Mouse (Mus musculus) liver, adult 2 months (tissue): ENCODE data around the gene Phkg1.

Experiments used
- CTCF ChIP-seq: fragments of 200-500 bp; IDR thresholded peaks from 2 replicates; pipeline ENCODE4 v1.5.1; 2011; ENCODE audit warnings: low read depth, low read length, control low read depth
- POLR2A ChIP-seq: fragments of 200-500 bp; IDR thresholded peaks from 2 replicates; pipeline ENCODE4 v1.6.1; 2011; ENCODE audit warnings: low read length, control low read depth; ENCODE audit not compliant: insufficient read depth; ENCODE audit errors: extremely low read depth

DNA sequence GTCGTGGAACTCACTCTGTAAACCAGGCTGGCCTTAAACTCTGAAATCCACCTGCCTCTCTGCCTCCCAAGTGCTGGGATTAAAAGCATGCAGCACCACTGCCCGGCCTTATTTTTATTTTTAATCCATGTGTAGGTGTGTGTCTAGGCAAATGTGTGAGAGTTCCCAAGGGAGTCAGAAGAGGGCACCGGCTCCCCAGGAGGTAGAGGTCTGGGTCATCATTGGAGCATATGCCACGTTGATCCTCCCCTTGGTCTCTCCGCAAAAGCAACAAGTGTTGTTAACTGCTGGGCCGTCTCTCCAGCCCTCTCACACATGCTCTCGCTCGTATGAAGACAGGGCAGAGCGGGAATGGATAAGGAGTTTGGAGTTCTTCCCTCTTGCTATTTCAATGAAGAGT lies 20.4 kb upstream of the Phkg1 start:
- peak; percentile 9; the same call in 1 of the 2 replicates for TF ChIP-seq CTCF
- TF ChIP-seq POLR2A, result no peak
